Mouse (Mus musculus) neural tube, embryonic 13.5 days (tissue): ENCODE data around the gene Fermt3. TPM values are rescaled to one million over a fixed set of nuclear protein-coding genes. Genes with fewer than 3 reads are reported as not detected.
A peak's percentile ranks its signal among the peaks of the same experiment; 100 is the strongest.
"Not testable (repeated sequence)": the region's sequence is repeated elsewhere in the genome, so short reads cannot be mapped to it uniquely, and the experiment has no call there.

Source experiments
- ATAC-seq: fragments of 200-750 bp; cut with Nextera tagmentation; 2 replicates; pipeline ENCODE4 v1.8.0; 2017; ENCODE audit warnings: low read depth, mild to moderate bottlenecking, moderate TSS enrichment, moderate library complexity
- H3K27ac ChIP-seq: fragments of 300-500 bp; sonication (generic); replicated peaks from 2 replicates; pipeline ENCODE4 v1.5.1; 2015; ENCODE audit warnings: moderate library complexity, mild to moderate bottlenecking, inconsistent platforms
- H3K27me3 ChIP-seq: fragments of 300-500 bp; sonication (generic); 2 replicates; pipeline ENCODE4 v1.6.1; 2015; ENCODE audit warnings: mild to moderate bottlenecking, inconsistent platforms
- H3K36me3 ChIP-seq: fragments of 300-500 bp; sonication (generic); 2 replicates; pipeline ENCODE4 v1.6.1; 2015; ENCODE audit warnings: mild to moderate bottlenecking, inconsistent platforms
- H3K4me1 ChIP-seq: fragments of 300-500 bp; sonication (generic); replicated peaks from 2 replicates; pipeline ENCODE4 v1.6.1; 2015; ENCODE audit warnings: inconsistent platforms
- H3K4me2 ChIP-seq: fragments of 300-500 bp; sonication (generic); 2 replicates; pipeline ENCODE4 v1.6.1; 2015; ENCODE audit warnings: inconsistent platforms, mild to moderate bottlenecking, moderate library complexity
- H3K4me3 ChIP-seq: fragments of 300-500 bp; sonication (generic); 2 replicates; pipeline ENCODE4 v1.5.1; 2015; ENCODE audit warnings: mild to moderate bottlenecking, inconsistent platforms
- H3K9ac ChIP-seq: fragments of 300-500 bp; sonication (generic); 2 replicates; pipeline ENCODE4 v1.6.1; 2015; ENCODE audit warnings: moderate library complexity, mild to moderate bottlenecking, inconsistent platforms
- H3K9me3 ChIP-seq: fragments of 300-500 bp; sonication (generic); 2 replicates; pipeline ENCODE4 v1.6.1; 2016; ENCODE audit warnings: inconsistent platforms
- WGBS: fragments of 180-500 bp; shearing (Covaris S2); methylation state at CpG from one replicate; pipeline ENCODE4 v1.1.7; 2015; 5-methylcytosine and 5-hydroxymethylcytosine counted together
- polyA plus RNA-seq: library from polyadenylated mRNA; unstranded; fragments of >200 nt; fragmentation: Nextera tagmentation; extraction: Ambion mirVana; gene quantifications from 2 replicates; pipeline ENCODE4 v1.2.1, GENCODE M21; 2015

Gene Fermt3
- polyA plus RNA-seq, 1 experiment from 2014 or later: 4.9 TPM

GRCm38 (mm10) chr19:7056248-7057087 lies 37.2 kb upstream of the Fermt3 start, which contains the start of gene Macrod1:
TSS of gene Macrod1 (plus strand) at chr19:7056810.
- Histone ChIP-seq H3K4me2 (peak within 1 kb of the TSS; percentile 90), H3K4me3 (peak within 1 kb of the TSS; percentile 61), H3K27ac (no peak within 1 kb of the TSS), H3K9me3 (no peaks in the 10 kb centered on the region), H3K4me1 (peaks cover 24% of the 10 kb centered on the region), H3K9ac (peak within 1 kb of the TSS; percentile 66), H3K27me3 (peaks cover 69% of the 10 kb centered on the region), H3K36me3 (no peaks in the 10 kb centered on the region)
- ATAC-seq: peak; percentile 85
- 2% methylated on average over 72 of the region's 72 CpGs for WGBS

GRCm38 (mm10) chr19:7055173-7055572 lies 35.9 kb upstream of the Fermt3 start:
- Histone ChIP-seq H3K9me3 (no peaks in the 10 kb centered on the region), H3K4me1 (peaks cover 24% of the 10 kb centered on the region), H3K36me3 (no peaks in the 10 kb centered on the region), H3K4me2 (no peak overlapping the region), H3K27me3 (peaks cover 56% of the 10 kb centered on the region), H3K27ac (no peak overlapping the region), H3K4me3 (no peak overlapping the region), H3K9ac (no peak overlapping the region)
- no peak for ATAC-seq
- WGBS: 53% methylated on average over 3 of the region's 3 CpGs

- Histone ChIP-seq H3K4me3 (no peak overlapping the region), H3K27ac (no peak overlapping the region), H3K9ac (no peak overlapping the region), H3K36me3 (no peaks in the 10 kb centered on the region), H3K4me2 (no peak overlapping the region), H3K4me1 (peaks cover 24% of the 10 kb centered on the region), H3K9me3 (no peaks in the 10 kb centered on the region), H3K27me3 (peaks cover 52% of the 10 kb centered on the region)
- 62% methylated on average over 10 of the region's 10 CpGs for WGBS
- no peak for ATAC-seq
These were observed 35.5 kb upstream of the Fermt3 start for GRCm38 (mm10) chr19:7054772-7055171.

DNA sequence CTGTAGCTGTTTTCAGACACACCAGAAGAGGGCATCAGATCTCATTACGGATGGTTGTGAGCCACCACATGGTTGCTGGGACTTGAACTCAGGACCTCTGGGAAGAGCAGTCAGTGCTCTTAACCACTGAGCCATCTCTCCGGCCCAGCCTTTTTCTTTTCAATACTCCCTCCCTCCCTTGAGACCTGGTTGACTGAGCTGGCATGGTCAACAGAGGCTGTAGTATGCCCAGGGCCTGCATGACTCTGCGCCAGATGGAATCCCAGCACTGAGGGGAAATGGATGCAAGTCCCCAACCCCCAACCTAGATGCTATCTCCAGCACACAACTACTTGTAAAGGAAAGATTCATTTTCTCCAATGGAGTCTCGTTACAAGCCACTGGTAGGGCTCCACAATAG lies 34.1 kb upstream of the Fermt3 start:
- not testable (repeated sequence) for H3K4me3 ChIP-seq, H3K27ac ChIP-seq, H3K9me3 ChIP-seq, H3K9ac ChIP-seq, H3K4me2 ChIP-seq, H3K36me3 ChIP-seq, ATAC-seq
- H3K4me1 ChIP-seq: peaks cover 22% of the 10 kb centered on the region
- H3K27me3 ChIP-seq: peaks cover 38% of the 10 kb centered on the region
- WGBS: 86% methylated on average over 4 of the region's 4 CpGs

DNA sequence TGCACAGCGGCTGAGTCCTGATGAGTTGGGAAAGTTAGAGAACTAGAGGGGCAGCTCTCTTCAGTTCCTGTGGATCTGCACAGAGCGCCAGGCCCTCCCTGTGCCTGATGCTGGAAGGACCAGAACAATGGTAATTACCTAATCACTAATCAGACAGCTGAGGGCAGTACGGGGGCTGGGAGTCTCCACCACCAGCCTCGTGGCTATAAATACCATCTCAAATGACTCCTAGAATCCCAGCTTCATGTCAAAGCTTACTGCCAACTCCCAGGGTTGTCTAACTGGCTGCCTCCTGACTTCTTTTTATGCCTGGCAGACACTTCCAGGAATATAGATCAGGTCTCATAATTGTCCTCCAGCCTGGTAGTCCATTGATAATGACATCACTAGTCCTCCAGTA lies 25.4 kb upstream of the Fermt3 start:
- Histone ChIP-seq H3K4me1 (peaks cover 6% of the 10 kb centered on the region), H3K4me2 (no peak overlapping the region), H3K36me3 (no peaks in the 10 kb centered on the region), H3K4me3 (no peak overlapping the region), H3K27me3 (no peaks in the 10 kb centered on the region), H3K9me3 (no peaks in the 10 kb centered on the region), H3K27ac (no peak overlapping the region), H3K9ac (no peak overlapping the region)
- ATAC-seq: no peak
- 21% methylated on average over 4 of the region's 4 CpGs for WGBS

- Histone ChIP-seq H3K4me3 (no peak overlapping the region), H3K27ac (no peak overlapping the region), H3K4me1 (peaks cover 6% of the 10 kb centered on the region), H3K27me3 (no peaks in the 10 kb centered on the region), H3K36me3 (no peaks in the 10 kb centered on the region), H3K9me3 (no peaks in the 10 kb centered on the region), H3K9ac (no peak overlapping the region), H3K4me2 (no peak overlapping the region)
- no peak for ATAC-seq
- 41% methylated on average over 4 of the region's 4 CpGs for WGBS
These were observed 25.0 kb upstream of the Fermt3 start for GRCm38 (mm10) chr19:7044279-7044678.

DNA sequence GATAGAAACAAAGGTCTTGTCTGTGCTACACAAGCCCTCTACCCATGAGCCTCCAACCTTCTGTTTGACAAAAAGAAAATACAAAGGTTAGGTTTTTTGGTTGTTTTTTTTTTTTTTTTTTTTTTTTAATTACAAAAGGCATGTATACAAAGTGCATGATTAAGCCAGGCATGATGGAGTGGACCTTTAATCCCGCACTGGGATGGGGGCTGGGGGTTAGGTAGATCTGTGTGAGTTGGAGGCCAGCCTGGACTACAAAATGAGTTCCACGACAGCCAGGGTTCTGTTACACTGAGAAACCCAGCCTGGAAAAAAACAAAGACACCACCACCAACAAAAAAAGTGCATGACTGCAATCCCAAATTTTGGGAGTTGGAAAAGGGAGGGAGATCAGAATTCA lies 21.9 kb upstream of the Fermt3 start:
- 0 out of 2 replicates have a peak overlapping the region, but pooled peaks have one; percentile 95 for H3K27ac ChIP-seq
- peak overlapping the region; percentile 75 for H3K4me2 ChIP-seq
- no peak overlapping the region for H3K4me3 ChIP-seq

GRCm38 (mm10) chr19:7040637-7041130 lies 21.4 kb upstream of the Fermt3 start:
- H3K4me3 ChIP-seq: peak overlapping the region; percentile 47
- ATAC-seq: peak; percentile 2
- peak overlapping the region; percentile 75 for H3K4me2 ChIP-seq
- peak overlapping the region; percentile 82 for H3K9ac ChIP-seq
- H3K27ac ChIP-seq: peak overlapping the region; percentile 95
- peaks cover 36% of the 10 kb centered on the region for H3K4me1 ChIP-seq
- H3K27me3 ChIP-seq: no peaks in the 10 kb centered on the region
- 29% methylated on average over 13 of the region's 13 CpGs for WGBS
- H3K36me3 ChIP-seq: 0 out of 2 replicates have a peak, but pooled peaks cover 1% of the 10 kb centered on the region
- no peaks in the 10 kb centered on the region for H3K9me3 ChIP-seq

More for the DNA sequence above, 21.9 kb upstream of the Fermt3 start:
- H3K9me3 ChIP-seq: no peaks in the 10 kb centered on the region
- peaks cover 36% of the 10 kb centered on the region for H3K4me1 ChIP-seq
- ATAC-seq: no peak
- H3K27me3 ChIP-seq: no peaks in the 10 kb centered on the region
- WGBS: 97% methylated on average over 2 of the region's 2 CpGs
- no peak overlapping the region for H3K9ac ChIP-seq
- H3K36me3 ChIP-seq: no peaks in the 10 kb centered on the region

DNA sequence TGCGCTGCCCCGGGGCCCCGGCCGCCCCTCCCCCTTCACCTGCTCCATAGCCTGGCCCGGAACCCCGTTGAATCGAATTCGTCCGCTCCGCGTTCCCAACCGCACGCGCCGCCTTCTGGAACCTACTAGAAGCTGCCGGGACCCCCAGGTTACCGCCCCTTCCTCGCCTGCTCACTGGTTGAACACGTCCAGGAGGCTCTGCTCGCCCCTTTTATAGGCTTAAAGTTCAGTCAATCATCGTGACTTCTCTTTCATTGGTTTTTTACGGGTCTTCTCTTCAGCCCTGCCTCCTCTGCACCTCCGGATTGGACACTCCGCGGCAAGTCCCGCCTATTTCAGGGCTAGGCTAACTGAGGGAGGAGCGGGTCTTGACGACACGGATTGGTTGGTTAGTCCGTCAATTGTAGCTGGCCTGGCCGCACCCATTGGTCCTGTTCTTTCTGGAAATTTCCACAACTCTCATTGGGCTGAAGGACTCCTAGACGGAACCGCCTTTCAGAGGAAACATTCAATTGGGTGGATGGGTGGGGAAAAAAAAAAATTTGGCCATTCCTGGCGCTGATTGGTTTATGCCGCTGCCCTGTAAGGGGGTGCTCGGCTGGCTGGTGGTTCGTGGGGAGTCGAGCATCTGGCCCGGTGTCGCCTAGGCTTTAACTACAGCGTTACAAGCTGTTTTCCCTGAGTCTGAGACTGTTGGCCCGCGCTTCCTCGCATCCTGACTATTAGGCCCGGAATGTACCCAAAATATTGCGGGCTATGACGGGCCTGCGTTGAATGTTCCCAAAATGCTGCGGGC lies 20.8 kb upstream of the Fermt3 start, which contains the start of gene Stip1:
Gene Stip1, minus strand, starts transcription at position 127 of the 796 bp plus-strand sequence.
- peak; percentile 99 for ATAC-seq
- Histone ChIP-seq H3K27me3 (no peaks in the 10 kb centered on the region), H3K27ac (peak within 1 kb of the TSS; percentile 95), H3K9ac (peak within 1 kb of the TSS; percentile 95), H3K4me2 (peak within 1 kb of the TSS; percentile 77), H3K4me1 (peaks cover 36% of the 10 kb centered on the region), H3K9me3 (no peaks in the 10 kb centered on the region), H3K36me3 (peaks cover 8% of the 10 kb centered on the region), H3K4me3 (peak within 1 kb of the TSS; percentile 79)
- whole genome bisulfite sequencing: under 1% methylated on average over 49 of the region's 49 CpGs

- H3K9ac ChIP-seq: peak overlapping the region; percentile 95
- H3K4me2 ChIP-seq: peak overlapping the region; percentile 77
- peaks cover 36% of the 10 kb centered on the region for H3K4me1 ChIP-seq
- peak overlapping the region; percentile 79 for H3K4me3 ChIP-seq
- WGBS: 2% methylated on average over 35 of the region's 35 CpGs
- peak; percentile 30 for ATAC-seq
- H3K9me3 ChIP-seq: no peaks in the 10 kb centered on the region
- H3K27ac ChIP-seq: peak overlapping the region; percentile 93
- H3K27me3 ChIP-seq: no peaks in the 10 kb centered on the region
- H3K36me3 ChIP-seq: peaks cover 15% of the 10 kb centered on the region
These were observed 19.9 kb upstream of the Fermt3 start for GRCm38 (mm10) chr19:7039088-7039720.

DNA sequence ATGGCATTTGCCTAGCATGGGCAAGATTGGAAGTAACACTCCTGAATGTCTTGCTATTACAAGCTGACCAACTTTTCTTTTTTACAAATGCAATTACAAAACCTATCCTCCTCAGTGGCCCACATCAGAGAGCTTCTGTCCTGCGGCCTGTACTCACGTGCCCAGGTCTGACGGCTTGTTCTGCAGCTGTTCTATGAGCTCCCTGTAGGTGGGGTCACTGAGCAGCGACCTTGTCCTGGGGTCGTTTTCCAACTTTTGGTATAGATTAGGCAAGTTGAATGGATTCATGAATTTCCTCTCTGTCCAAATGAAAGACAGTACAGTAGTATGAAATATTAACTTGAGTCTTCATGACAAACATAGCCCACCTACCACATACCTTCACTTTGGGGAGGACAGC lies 14.7 kb upstream of the Fermt3 start:
- H3K9me3 ChIP-seq: no peaks in the 10 kb centered on the region
- no peak overlapping the region for H3K27ac ChIP-seq
- 93% methylated on average over 5 of the region's 5 CpGs for WGBS
- peaks cover 65% of the 10 kb centered on the region for H3K36me3 ChIP-seq
- no peaks in the 10 kb centered on the region for H3K27me3 ChIP-seq
- H3K9ac ChIP-seq: no peak overlapping the region
- no peak overlapping the region for H3K4me3 ChIP-seq
- H3K4me2 ChIP-seq: no peak overlapping the region
- ATAC-seq: no peak
- H3K4me1 ChIP-seq: peaks cover 28% of the 10 kb centered on the region
